Mouse (Mus musculus): ENCODE data around the gene Yipf4. TPM values are rescaled to one million over a fixed set of nuclear protein-coding genes. Genes with fewer than 3 reads are reported as not detected.

The Yipf4 gene
- total and polyA plus RNA-seq, 2 experiments from 2014 or later = 60.0 to 69.1 TPM

DNA sequence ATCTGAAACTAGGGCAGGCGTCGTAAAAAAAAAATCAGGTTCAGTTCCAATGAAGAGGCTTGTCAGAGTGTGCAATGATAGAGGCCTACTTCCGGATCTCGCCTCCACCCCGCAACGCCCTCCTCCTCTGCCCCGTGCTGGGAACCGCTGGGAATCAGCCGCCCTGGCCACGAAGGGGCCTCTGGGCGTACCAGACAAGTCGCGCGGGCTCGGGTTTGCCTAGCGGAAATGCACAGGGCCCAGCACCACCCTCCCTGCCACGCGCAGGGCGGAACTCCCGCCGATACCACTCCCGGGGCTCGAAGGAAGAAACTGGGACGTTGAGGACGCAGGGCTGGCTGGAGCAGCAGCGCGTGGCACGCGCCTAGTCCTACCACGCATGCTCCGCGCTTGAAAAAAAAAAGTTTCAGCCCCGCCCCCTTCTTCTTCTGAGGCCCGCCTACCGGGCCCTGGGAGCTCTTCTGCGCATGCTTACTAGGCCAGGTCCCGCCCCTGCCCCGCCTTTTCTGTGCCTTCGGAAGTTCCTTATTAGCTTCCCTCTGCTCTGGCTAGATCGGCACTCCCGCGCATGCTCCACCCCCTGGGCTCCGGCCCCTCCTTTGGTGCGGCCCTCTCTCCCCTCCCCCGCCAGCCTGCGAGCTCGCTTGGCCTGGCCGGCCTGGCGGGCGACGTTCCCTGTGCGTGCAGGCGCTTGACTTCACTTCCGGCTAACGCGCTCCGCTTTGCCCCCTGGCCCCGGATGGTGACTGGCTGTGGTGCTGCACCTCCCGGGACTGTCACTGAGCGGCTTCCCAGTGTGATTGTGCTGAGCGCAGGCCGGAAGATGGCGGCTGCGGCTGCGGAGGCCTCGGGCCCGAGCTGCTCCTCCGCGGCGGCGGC is 38.7 kb downstream of the Yipf4 start, which contains the start of gene Birc6:
Gene Birc6, plus strand, starts transcription at position 567 of the 879 bp plus-strand sequence.
- peak; percentile 99 for DNase-seq (ENCODE audit: low spot score)
- Histone ChIP-seq H3K4me2 (ENCODE audit: low read depth, low read length) (peak within 1 kb of the TSS; percentile 94), H3K4me3 (ENCODE audit: low read depth, low read length) (peak within 1 kb of the TSS; percentile 99), H3K9me3 (replicated peaks; ENCODE audit: control insufficient read depth, low read length) (no peaks in the 10 kb centered on the region), H3K27ac (ENCODE audit: low read depth) (peak within 1 kb of the TSS; percentile 98), H3K36me3 (replicated peaks; ENCODE audit: control insufficient read depth, insufficient read depth, low read length) (no peaks in the 10 kb centered on the region), H3K9ac (replicated peaks; ENCODE audit: low read depth, low read length) (peak within 1 kb of the TSS; percentile 96), H3K4me1 (ENCODE audit: control insufficient read depth, insufficient read depth) (peaks cover 25% of the 10 kb centered on the region), H3K27me3 (ENCODE audit: control insufficient read depth, insufficient read depth, low read length) (no peaks in the 10 kb centered on the region)
- no peak for TF ChIP-seq CTCF (IDR thresholded peaks at IDR 0.05; ENCODE audit: low read depth)
- TF ChIP-seq EP300 (IDR thresholded peaks at IDR 0.05; ENCODE audit: low read depth) = peak; percentile 68
- peak; percentile 95 for ATAC-seq (ENCODE audit: insufficient read depth, low read depth)
- under 1% methylated on average over 71 of the region's 71 CpGs for WGBS

- peak overlapping the region; percentile 98 for H3K27ac ChIP-seq (ENCODE audit: low read depth)
- no peaks in the 10 kb centered on the region for H3K9me3 ChIP-seq (replicated peaks; ENCODE audit: control insufficient read depth, low read length)
- H3K4me3 ChIP-seq (ENCODE audit: low read depth, low read length) = peak overlapping the region; percentile 99
- no peaks in the 10 kb centered on the region for H3K36me3 ChIP-seq (replicated peaks; ENCODE audit: control insufficient read depth, insufficient read depth, low read length)
- WGBS = 0% methylated on average over 61 of the region's 72 CpGs
- TF ChIP-seq EP300 (IDR thresholded peaks at IDR 0.05; ENCODE audit: low read depth) (no peak), CTCF (IDR thresholded peaks at IDR 0.05; ENCODE audit: low read depth) (no peak)
- ATAC-seq (ENCODE audit: insufficient read depth, low read depth) = peak; percentile 34
- peak; percentile 54 for DNase-seq (ENCODE audit: low spot score)
- no peaks in the 10 kb centered on the region for H3K27me3 ChIP-seq (ENCODE audit: control insufficient read depth, insufficient read depth, low read length)
- peak overlapping the region; percentile 94 for H3K4me2 ChIP-seq (ENCODE audit: low read depth, low read length)
- H3K9ac ChIP-seq (replicated peaks; ENCODE audit: low read depth, low read length) = peak overlapping the region; percentile 96
- H3K4me1 ChIP-seq (ENCODE audit: control insufficient read depth, insufficient read depth) = peaks cover 25% of the 10 kb centered on the region
These were observed 39.6 kb downstream of the Yipf4 start for GRCm38 (mm10) chr17:74528648-74529532.

DNA sequence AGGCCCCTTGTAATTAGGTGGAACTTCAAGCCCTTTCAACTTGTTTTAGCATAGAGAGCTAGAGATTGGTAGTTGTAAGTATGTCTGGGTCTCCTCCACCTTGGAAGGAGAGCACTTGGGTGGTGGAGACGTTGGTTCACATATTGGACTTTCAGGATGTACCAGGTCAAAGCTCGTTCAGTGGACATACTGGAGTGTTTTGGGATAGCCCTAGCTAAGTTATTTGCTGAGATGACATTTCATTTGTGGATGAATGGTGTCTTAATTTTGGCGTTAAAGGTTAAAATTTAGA is 40.2 kb downstream of the Yipf4 start:
- Histone ChIP-seq H3K36me3 (replicated peaks; ENCODE audit: control insufficient read depth, insufficient read depth, low read length) (no peaks in the 10 kb centered on the region), H3K4me1 (ENCODE audit: control insufficient read depth, insufficient read depth) (peaks cover 25% of the 10 kb centered on the region), H3K4me2 (ENCODE audit: low read depth, low read length) (peak overlapping the region; percentile 94), H3K9ac (replicated peaks; ENCODE audit: low read depth, low read length) (peak overlapping the region; percentile 96), H3K27me3 (ENCODE audit: control insufficient read depth, insufficient read depth, low read length) (no peaks in the 10 kb centered on the region), H3K9me3 (replicated peaks; ENCODE audit: control insufficient read depth, low read length) (no peaks in the 10 kb centered on the region), H3K27ac (ENCODE audit: low read depth) (peak overlapping the region; percentile 98), H3K4me3 (ENCODE audit: low read depth, low read length) (peak overlapping the region; percentile 99)
- TF ChIP-seq CTCF (IDR thresholded peaks at IDR 0.05; ENCODE audit: low read depth) = no peak
- no peak for TF ChIP-seq EP300 (IDR thresholded peaks at IDR 0.05; ENCODE audit: low read depth)
- 8% methylated on average over 3 of the region's 3 CpGs for whole genome bisulfite sequencing
- DNase-seq (ENCODE audit: low spot score) = no peak
- no peak for ATAC-seq (ENCODE audit: insufficient read depth, low read depth)

DNA sequence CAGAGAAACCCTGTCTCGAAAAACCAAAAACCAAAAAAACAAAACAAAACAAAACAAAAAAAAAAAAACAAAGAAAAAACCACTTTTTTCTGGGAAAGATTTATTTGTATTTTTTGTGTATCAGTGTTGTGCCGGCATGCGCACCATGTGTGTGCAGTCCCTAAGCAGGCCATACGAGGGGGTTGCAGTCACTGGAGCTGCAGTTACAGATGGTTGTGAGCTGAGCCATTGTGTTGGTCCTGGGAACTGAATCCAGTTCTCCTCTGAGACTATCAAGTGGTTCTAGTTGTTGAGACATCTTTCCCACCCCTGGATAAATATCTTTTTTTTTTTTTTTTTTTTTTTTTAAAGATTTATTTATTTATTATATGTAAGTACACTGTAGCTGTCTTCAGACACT is 45.7 kb downstream of the Yipf4 start:
- DNase-seq (ENCODE audit: low spot score) = no peak
- H3K36me3 ChIP-seq (replicated peaks; ENCODE audit: control insufficient read depth, insufficient read depth, low read length) = no peaks in the 10 kb centered on the region
- no peaks in the 10 kb centered on the region for H3K27me3 ChIP-seq (ENCODE audit: control insufficient read depth, insufficient read depth, low read length)
- H3K9me3 ChIP-seq (replicated peaks; ENCODE audit: control insufficient read depth, low read length) = no peaks in the 10 kb centered on the region
- WGBS = 94% methylated on average over 4 of the region's 4 CpGs
- H3K4me3 ChIP-seq (ENCODE audit: low read depth, low read length) = no peak overlapping the region
- H3K9ac ChIP-seq (replicated peaks; ENCODE audit: low read depth, low read length) = no peak overlapping the region
- no peak overlapping the region for H3K27ac ChIP-seq (ENCODE audit: low read depth)
- H3K4me1 ChIP-seq (ENCODE audit: control insufficient read depth, insufficient read depth) = peaks cover 12% of the 10 kb centered on the region
- TF ChIP-seq CTCF (IDR thresholded peaks at IDR 0.05; ENCODE audit: low read depth) (no peak), EP300 (IDR thresholded peaks at IDR 0.05; ENCODE audit: low read depth) (no peak)
- H3K4me2 ChIP-seq (ENCODE audit: low read depth, low read length) = no peak overlapping the region
- ATAC-seq (ENCODE audit: insufficient read depth, low read depth) = no peak

GRCm38 (mm10) chr17:74537526-74537925 is 48.2 kb downstream of the Yipf4 start:
- no peak for TF ChIP-seq CTCF (IDR thresholded peaks at IDR 0.05; ENCODE audit: low read depth)
- no peak for TF ChIP-seq EP300 (IDR thresholded peaks at IDR 0.05; ENCODE audit: low read depth)
- no peak overlapping the region for H3K27ac ChIP-seq (ENCODE audit: low read depth)
- H3K36me3 ChIP-seq (replicated peaks; ENCODE audit: control insufficient read depth, insufficient read depth, low read length) = no peaks in the 10 kb centered on the region; the same call in 1 of the 2 replicates
- ATAC-seq (ENCODE audit: insufficient read depth, low read depth) (no peak), DNase-seq (ENCODE audit: low spot score) (no peak)
- H3K4me2 ChIP-seq (ENCODE audit: low read depth, low read length) = no peak overlapping the region
- H3K4me3 ChIP-seq (ENCODE audit: low read depth, low read length) = no peak overlapping the region
- no peak overlapping the region for H3K9ac ChIP-seq (replicated peaks; ENCODE audit: low read depth, low read length)
- H3K9me3 ChIP-seq (replicated peaks; ENCODE audit: control insufficient read depth, low read length) = no peaks in the 10 kb centered on the region
- WGBS = 45% methylated on average over 1 of the region's 1 CpGs
- H3K27me3 ChIP-seq (ENCODE audit: control insufficient read depth, insufficient read depth, low read length) = no peaks in the 10 kb centered on the region
- H3K4me1 ChIP-seq (ENCODE audit: control insufficient read depth, insufficient read depth) = no peaks in the 10 kb centered on the region
